Mouse (Mus musculus) embryonic facial prominence, embryonic 11.5 days (tissue): Measurements from ENCODE around the gene Ttc32. TPM values are rescaled to one million over a fixed set of nuclear protein-coding genes. Genes with fewer than 3 reads are reported as not detected.
"Not testable (repeated sequence)": the region's sequence is repeated elsewhere in the genome, so short reads cannot be mapped to it uniquely, and the experiment has no call there.

Experiments used
- ATAC-seq: fragments of 200-750 bp; cut with Nextera tagmentation; replicated peaks from 2 replicates; pipeline ENCODE4 v1.8.0; 2017; ENCODE audit warnings: low read depth; ENCODE audit not compliant: insufficient number of reproducible peaks, low FRiP score, low TSS enrichment
- DNase-seq: peaks from one replicate; pipeline ENCODE4 v3.0.0-alpha.2; 2015; ENCODE audit warnings: low spot score
- H3K27ac ChIP-seq: fragments of 300-500 bp; sonication (generic); replicated peaks from 2 replicates; pipeline ENCODE4 v1.5.1; 2014; ENCODE audit warnings: mild to moderate bottlenecking, low read depth, low read length, control low read depth
- H3K27me3 ChIP-seq: fragments of 300-500 bp; sonication (generic); 2 replicates; pipeline ENCODE4 v1.6.1; 2014; ENCODE audit warnings: mild to moderate bottlenecking, low read length, moderate library complexity, mixed read lengths; ENCODE audit not compliant: control insufficient read depth, insufficient read depth
- H3K36me3 ChIP-seq: fragments of 300-500 bp; sonication (generic); replicated peaks from 2 replicates; pipeline ENCODE4 v1.6.1; 2014; ENCODE audit warnings: low read depth, mild to moderate bottlenecking, low read length, moderate library complexity, mixed read lengths; ENCODE audit not compliant: control insufficient read depth, insufficient read depth
- H3K4me1 ChIP-seq: fragments of 300-500 bp; sonication (generic); 2 replicates; pipeline ENCODE4 v1.6.1; 2014; ENCODE audit warnings: low read length, mixed read lengths; ENCODE audit not compliant: control insufficient read depth, insufficient read depth
- H3K4me2 ChIP-seq: fragments of 300-500 bp; sonication (generic); 2 replicates; pipeline ENCODE4 v1.6.1; 2014; ENCODE audit warnings: low read depth, mild to moderate bottlenecking, control low read depth, low read length, moderate library complexity
- H3K4me3 ChIP-seq: fragments of 300-500 bp; sonication (generic); 2 replicates; pipeline ENCODE4 v1.5.1; 2014; ENCODE audit warnings: low read depth, low read length, control low read depth
- H3K9ac ChIP-seq: fragments of 300-500 bp; sonication (generic); replicated peaks from 2 replicates; pipeline ENCODE4 v1.6.1; 2014; ENCODE audit warnings: mild to moderate bottlenecking, control low read depth, low read length
- H3K9me3 ChIP-seq: fragments of 300-500 bp; sonication (generic); replicated peaks from 2 replicates; pipeline ENCODE4 v1.6.1; 2016; ENCODE audit warnings: mild to moderate bottlenecking, low read length, inconsistent platforms, mixed read lengths; ENCODE audit not compliant: control insufficient read depth
- WGBS: fragments of 180-500 bp; shearing (Covaris S2); extraction: QIAGEN DNeasy Blood & Tissue Kit; methylation state at CpG from one replicate; pipeline ENCODE4 v1.1.7; 2014; 5-methylcytosine and 5-hydroxymethylcytosine counted together
- polyA plus RNA-seq: library from polyadenylated mRNA; unstranded; fragments of >200 nt; fragmentation: Nextera tagmentation; extraction: Ambion mirVana; gene quantifications from 2 replicates; pipeline ENCODE4 v1.2.1, GENCODE M21; 2014

Ttc32 gene
- polyA plus RNA-seq, 1 experiment from 2014 or later, result 19.2 TPM

GRCm38 (mm10) chr12:9020431-9020830, 9.4 kb upstream of the Ttc32 start:
- no peak for ATAC-seq
- WGBS, result 87% methylated on average over 8 of the region's 8 CpGs
- no peak overlapping the region for H3K9ac ChIP-seq
- DNase-seq, result no peak
- H3K4me1 ChIP-seq, result no peaks in the 10 kb centered on the region
- H3K27ac ChIP-seq, result no peak overlapping the region
- H3K9me3 ChIP-seq, result no peaks in the 10 kb centered on the region
- H3K4me3 ChIP-seq, result no peak overlapping the region
- no peak overlapping the region for H3K4me2 ChIP-seq
- H3K36me3 ChIP-seq, result no peaks in the 10 kb centered on the region
- no peaks in the 10 kb centered on the region for H3K27me3 ChIP-seq

GRCm38 (mm10) chr12:9020986-9021385, 8.8 kb upstream of the Ttc32 start:
- no peaks in the 10 kb centered on the region for H3K36me3 ChIP-seq
- H3K27me3 ChIP-seq, result no peaks in the 10 kb centered on the region
- no peak for ATAC-seq
- H3K4me2 ChIP-seq, result no peak overlapping the region
- no peaks in the 10 kb centered on the region for H3K4me1 ChIP-seq
- H3K27ac ChIP-seq, result no peak overlapping the region
- H3K9ac ChIP-seq, result no peak overlapping the region
- WGBS, result 67% methylated on average over 3 of the region's 3 CpGs
- no peak overlapping the region for H3K4me3 ChIP-seq
- DNase-seq, result no peak
- no peaks in the 10 kb centered on the region for H3K9me3 ChIP-seq

- Histone ChIP-seq H3K27ac (no peak overlapping the region), H3K9me3 (no peaks in the 10 kb centered on the region), H3K4me3 (no peak overlapping the region), H3K4me2 (no peak overlapping the region), H3K27me3 (no peaks in the 10 kb centered on the region), H3K36me3 (no peaks in the 10 kb centered on the region), H3K4me1 (no peaks in the 10 kb centered on the region), H3K9ac (no peak overlapping the region)
- DNase-seq (no peak), ATAC-seq (no peak)
- WGBS, result 55% methylated on average over 4 of the region's 4 CpGs
Observed at GRCm38 (mm10) chr12:9023031-9023430, 6.8 kb upstream of the Ttc32 start.

- Histone ChIP-seq H3K27ac (no peak overlapping the region), H3K9ac (no peak overlapping the region), H3K4me1 (no peaks in the 10 kb centered on the region), H3K4me2 (no peak overlapping the region), H3K36me3 (no peaks in the 10 kb centered on the region), H3K4me3 (no peak overlapping the region), H3K27me3 (no peaks in the 10 kb centered on the region), H3K9me3 (no peaks in the 10 kb centered on the region)
- no peak for ATAC-seq
- DNase-seq, result no peak
- 88% methylated on average over 14 of the region's 14 CpGs for WGBS
Observed at GRCm38 (mm10) chr12:9024071-9024470, 5.7 kb upstream of the Ttc32 start.

GRCm38 (mm10) chr12:9024736-9025135, 5.1 kb upstream of the Ttc32 start:
- no peaks in the 10 kb centered on the region for H3K9me3 ChIP-seq
- ATAC-seq (no peak), DNase-seq (no peak)
- H3K4me1 ChIP-seq, result no peaks in the 10 kb centered on the region
- H3K27me3 ChIP-seq, result no peaks in the 10 kb centered on the region
- H3K9ac ChIP-seq, result no peak overlapping the region
- no peak overlapping the region for H3K27ac ChIP-seq
- no peak overlapping the region for H3K4me3 ChIP-seq
- no peak overlapping the region for H3K4me2 ChIP-seq
- no peaks in the 10 kb centered on the region for H3K36me3 ChIP-seq
- 89% methylated on average over 13 of the region's 13 CpGs for whole genome bisulfite sequencing

- DNase-seq, result no peak
- H3K4me1 ChIP-seq, result no peaks in the 10 kb centered on the region
- H3K4me3 ChIP-seq, result no peak overlapping the region
- H3K27ac ChIP-seq, result no peak overlapping the region
- no peak overlapping the region for H3K4me2 ChIP-seq
- no peak overlapping the region for H3K9ac ChIP-seq
- H3K36me3 ChIP-seq, result no peaks in the 10 kb centered on the region
- no peaks in the 10 kb centered on the region for H3K9me3 ChIP-seq
- ATAC-seq, result no peak
- H3K27me3 ChIP-seq, result no peaks in the 10 kb centered on the region
Observed at GRCm38 (mm10) chr12:9026843-9027242, 3.0 kb upstream of the Ttc32 start.

GRCm38 (mm10) chr12:9028816-9029215, 981 bp upstream of the Ttc32 start:
- H3K9ac ChIP-seq, H3K4me3 ChIP-seq, H3K36me3 ChIP-seq, DNase-seq, H3K27me3 ChIP-seq, ATAC-seq, H3K4me1 ChIP-seq, H3K4me2 ChIP-seq, H3K9me3 ChIP-seq, H3K27ac ChIP-seq: not testable (repeated sequence)
- 93% methylated on average over 7 of the region's 7 CpGs for WGBS

GRCm38 (mm10) chr12:9029506-9029887, 300 bp upstream of the Ttc32 start:
- DNase-seq, result peak; percentile 39
- H3K27me3 ChIP-seq, result no peaks in the 10 kb centered on the region
- no peak overlapping the region for H3K4me2 ChIP-seq
- H3K27ac ChIP-seq, result no peak overlapping the region
- peak overlapping the region; percentile 71 for H3K4me3 ChIP-seq
- WGBS, result 62% methylated on average over 4 of the region's 4 CpGs
- peak; percentile 76; the same call in 1 of the 2 replicates for ATAC-seq
- no peaks in the 10 kb centered on the region for H3K4me1 ChIP-seq
- H3K9me3 ChIP-seq, result no peaks in the 10 kb centered on the region
- H3K9ac ChIP-seq, result peak overlapping the region; percentile 95; the same call in 1 of the 2 replicates
- no peaks in the 10 kb centered on the region for H3K36me3 ChIP-seq
